Mouse (Mus musculus): ENCODE results near the gene Hif1an.

- TF ChIP-seq CTCF (IDR thresholded peaks at IDR 0.05; ENCODE audit: extremely low read depth, insufficient read depth, insufficient read length, insufficient replicate concordance) (no peak), POLR2A (IDR thresholded peaks at IDR 0.05; ENCODE audit: low read depth, low read length) (no peak)
Measured at GRCm38 (mm10) chr19:44545321-44546041, 17.2 kb upstream of the Hif1an start, which contains the start of gene Sec31b.

All from spleen, adult 2 months (tissue).